Mouse (Mus musculus): ENCODE results near the gene Tm9sf2.

- TF ChIP-seq CTCF (IDR thresholded peaks at IDR 0.05; ENCODE audit: control insufficient read depth, insufficient read depth, insufficient replicate concordance, low read depth, low read length) (no peak), POLR2A (IDR thresholded peaks at IDR 0.05; ENCODE audit: control insufficient read depth, low read depth, low read length) (no peak)
Observed at GRCm38 (mm10) chr14:122190527-122190926, 83.7 kb downstream of the Tm9sf2 start.

Data from testis, adult 2 months (tissue).